Mouse (Mus musculus) megakaryocyte, embryonic 14.5 days (primary cell): ENCODE data around the gene Phf13. TPM values are rescaled to one million over a fixed set of nuclear protein-coding genes. Genes with fewer than 3 reads are reported as not detected.

Experiments
- H3K27me3 ChIP-seq: replicated peaks from 2 replicates; pipeline ENCODE3; 2012; ENCODE audit warnings: inconsistent platforms
- H3K36me3 ChIP-seq: replicated peaks from 2 replicates; pipeline ENCODE3; 2012; ENCODE audit warnings: low read length, inconsistent platforms, mixed read lengths
- H3K4me1 ChIP-seq: 2 replicates; pipeline ENCODE4 v1.6.1; 2012; ENCODE audit warnings: inconsistent platforms
- H3K4me3 ChIP-seq: replicated peaks from 2 replicates; pipeline ENCODE3; 2012; ENCODE audit warnings: moderate library complexity, mild to moderate bottlenecking, inconsistent platforms
- H3K9me3 ChIP-seq: 2 replicates; pipeline ENCODE4 v1.6.1; 2012; ENCODE audit warnings: inconsistent platforms
- FLI1 ChIP-seq: IDR thresholded peaks from 2 replicates; pipeline ENCODE4 v1.6.1; 2012; ENCODE audit warnings: low read length, inconsistent platforms, mixed read lengths
- GATA1 ChIP-seq: IDR thresholded peaks from 3 replicates; pipeline ENCODE4 v1.6.1; 2012; ENCODE audit warnings: mixed read lengths, low read length, inconsistent platforms, borderline replicate concordance
- polyA plus RNA-seq: library from polyadenylated mRNA; stranded (reverse); fragments of >175 nt; gene quantifications from 2 replicates; pipeline ENCODE4 v1.2.3, GENCODE M21; 2012; ENCODE audit warnings: low replicate concordance; ENCODE audit not compliant: insufficient read depth

Phf13 gene
- polyA plus RNA-seq, 1 experiment = 3.9 TPM

DNA sequence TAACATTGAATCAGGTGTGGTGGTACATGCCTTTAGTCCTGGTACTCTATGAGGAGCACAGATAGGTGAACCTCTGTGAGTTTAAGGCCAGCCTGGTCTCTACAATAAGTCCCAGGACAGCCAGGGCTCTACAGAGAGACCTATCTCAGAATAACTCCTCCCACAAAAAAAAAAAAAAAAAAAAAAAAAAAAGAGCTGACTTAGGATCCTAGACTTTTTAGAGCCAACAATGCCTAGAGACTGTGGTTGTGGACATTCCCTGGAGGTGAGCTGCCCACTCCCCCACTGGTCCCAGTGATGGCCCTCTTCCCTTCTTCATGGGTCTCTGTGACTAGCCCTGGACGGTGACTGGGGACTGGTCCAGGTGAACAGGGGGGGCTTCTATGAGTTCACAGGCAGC is 40.3 kb downstream of the Phf13 start:
- Histone ChIP-seq H3K27me3 (no peaks in the 10 kb centered on the region), H3K9me3 (no peaks in the 10 kb centered on the region), H3K4me3 (no peak overlapping the region), H3K36me3 (peaks cover 85% of the 10 kb centered on the region), H3K4me1 (peaks cover 57% of the 10 kb centered on the region)
- TF ChIP-seq FLI1 (no peak), GATA1 (no peak)

DNA sequence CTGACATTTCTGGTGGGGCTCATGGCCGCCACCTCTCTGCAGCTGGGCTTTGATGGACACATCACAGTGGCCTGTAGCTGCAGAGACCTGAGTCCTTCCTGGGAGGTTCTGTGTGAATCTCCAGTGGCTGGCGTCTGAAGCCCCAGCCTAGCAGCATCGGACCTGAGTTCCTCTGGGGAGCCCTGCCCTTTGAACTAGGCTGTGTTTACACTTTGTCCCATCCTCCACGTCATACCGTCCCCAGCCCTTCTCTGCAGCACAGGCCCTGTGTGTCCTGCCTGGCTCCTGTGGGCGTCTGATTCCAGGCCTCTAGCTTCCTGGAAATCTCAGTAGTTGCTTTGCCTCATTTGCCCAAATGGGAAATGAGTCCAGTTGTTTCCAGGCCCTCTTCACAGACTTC is 42.8 kb downstream of the Phf13 start:
- H3K4me3 ChIP-seq = no peak overlapping the region
- TF ChIP-seq GATA1 (no peak), FLI1 (no peak)
- H3K4me1 ChIP-seq = peaks cover 51% of the 10 kb centered on the region
- H3K36me3 ChIP-seq = peaks cover 90% of the 10 kb centered on the region
- no peaks in the 10 kb centered on the region for H3K27me3 ChIP-seq
- H3K9me3 ChIP-seq = no peaks in the 10 kb centered on the region

DNA sequence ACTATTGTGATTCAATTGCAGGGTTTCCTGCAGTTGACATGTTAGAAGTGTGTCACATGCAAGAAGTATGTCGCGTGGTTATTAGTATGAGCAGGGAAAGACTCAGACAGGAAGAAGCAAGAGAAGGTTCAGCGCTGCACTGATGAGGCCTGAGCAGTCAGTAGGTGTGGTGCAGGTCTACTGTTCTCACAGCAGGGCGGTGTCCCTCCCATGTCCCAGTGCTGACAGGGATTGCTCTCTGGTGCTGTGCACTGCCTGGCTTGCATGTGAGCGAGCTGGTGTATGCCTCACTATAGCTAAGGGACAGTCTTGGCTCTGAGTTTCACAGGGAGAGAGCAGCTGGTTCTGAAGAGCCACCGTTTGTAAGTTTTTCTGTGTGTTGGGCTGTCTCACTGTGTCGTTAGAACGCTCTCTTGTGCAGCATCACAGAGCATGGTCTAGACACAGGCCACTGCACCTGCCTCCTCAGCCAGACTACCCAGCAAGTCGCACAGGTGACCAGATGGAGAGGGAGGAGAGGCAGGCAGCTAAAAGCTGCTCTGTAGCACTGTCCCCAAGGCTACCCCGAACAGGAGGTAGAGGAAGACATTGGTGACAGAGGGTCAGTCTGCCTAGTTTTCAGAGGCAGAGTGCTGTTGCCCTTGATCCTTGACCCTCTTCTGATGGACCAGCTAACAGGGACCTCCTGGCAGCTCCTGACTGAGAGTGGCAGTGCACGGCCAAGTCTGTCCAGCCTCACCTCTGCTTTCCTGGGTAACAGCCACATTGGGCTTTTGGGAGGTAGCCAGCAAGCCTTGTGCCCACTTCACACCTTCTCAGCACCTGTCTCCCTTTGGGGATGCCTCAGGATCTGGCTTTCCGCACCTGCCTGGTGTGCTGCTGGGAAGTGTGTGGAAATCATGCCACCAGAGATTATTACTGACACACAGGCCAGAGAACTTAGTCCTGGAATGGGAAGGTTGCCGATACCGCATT is 47.3 kb downstream of the Phf13 start:
- Histone ChIP-seq H3K36me3 (peaks cover 78% of the 10 kb centered on the region), H3K4me3 (no peak overlapping the region), H3K4me1 (peaks cover 46% of the 10 kb centered on the region), H3K27me3 (no peaks in the 10 kb centered on the region), H3K9me3 (no peaks in the 10 kb centered on the region)
- no peak for TF ChIP-seq FLI1
- no peak for TF ChIP-seq GATA1

DNA sequence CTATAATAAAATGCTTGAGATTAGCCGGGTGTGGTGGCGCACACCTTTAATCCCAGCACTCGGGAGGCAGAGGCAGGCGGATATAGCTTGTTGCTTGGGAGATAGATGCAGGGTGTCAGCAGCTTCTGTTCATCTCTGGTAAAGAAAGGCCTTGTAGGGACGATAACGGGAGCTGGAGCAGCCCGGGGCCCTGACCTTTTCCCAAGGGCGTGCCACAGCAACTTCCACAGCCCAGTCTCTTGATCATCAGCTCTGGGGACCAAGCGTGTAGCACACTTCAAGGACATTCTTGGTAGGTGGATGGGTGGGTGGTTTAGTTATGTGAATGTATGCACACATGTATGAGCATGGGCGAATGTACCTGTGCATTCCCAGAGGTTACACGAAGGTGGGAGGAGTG is 49.8 kb downstream of the Phf13 start:
- Histone ChIP-seq H3K4me1 (peaks cover 48% of the 10 kb centered on the region), H3K36me3 (peaks cover 58% of the 10 kb centered on the region)

More for the DNA sequence above, 49.8 kb downstream of the Phf13 start:
- TF ChIP-seq GATA1 (no peak), FLI1 (no peak)
- Histone ChIP-seq H3K27me3 (no peaks in the 10 kb centered on the region), H3K4me3 (no peak overlapping the region), H3K9me3 (no peaks in the 10 kb centered on the region)

Other genes starting within 250 kb of the Phf13 start
- gene Camta1, start 134.4 kb downstream of the Phf13 start, polyA plus RNA-seq = 3.2 and 13.4 TPM in 2 replicates
- gene Dnajc11, start 62.6 kb downstream of the Phf13 start, polyA plus RNA-seq = 22.6 and 28.7 TPM in 2 replicates
- 27.3 and 48.0 TPM in 2 replicates for gene Thap3, start 7.3 kb downstream of the Phf13 start, polyA plus RNA-seq
- gene Klhl21, start 12.5 kb upstream of the Phf13 start, polyA plus RNA-seq = 4.4 and 7.1 TPM in 2 replicates
- gene Zbtb48, start 31.4 kb upstream of the Phf13 start, polyA plus RNA-seq = 3.8 and 4.3 TPM in 2 replicates
- 0.34 TPM in 1 of 2 replicates, not detected in the other for gene Tas1r1, start 42.3 kb upstream of the Phf13 start, polyA plus RNA-seq
- gene Nol9, start 43.1 kb upstream of the Phf13 start, polyA plus RNA-seq = 7.7 and 25.0 TPM in 2 replicates
- gene Plekhg5, start 76.2 kb upstream of the Phf13 start, polyA plus RNA-seq = 3.6 and 5.5 TPM in 2 replicates
- gene Tnfrsf25, start 119.7 kb upstream of the Phf13 start, polyA plus RNA-seq = 0.56 TPM in 1 of 2 replicates, not detected in the other
- gene Espn, start 156.1 kb upstream of the Phf13 start, polyA plus RNA-seq = 9.3 and 14.4 TPM in 2 replicates
- not detected in 2 replicates for gene Hes2, start 162.6 kb upstream of the Phf13 start, polyA plus RNA-seq
- 103 and 107 TPM in 2 replicates for gene Acot7, start 181.9 kb upstream of the Phf13 start, polyA plus RNA-seq